Mouse (Mus musculus) embryonic facial prominence, embryonic 10.5 days (tissue): ENCODE results near the gene Sh2d7. TPM values are rescaled to one million over a fixed set of nuclear protein-coding genes. Genes with fewer than 3 reads are reported as not detected.

Source experiments
- DNase-seq: peaks from one replicate; pipeline ENCODE4 v3.0.0-alpha.2; 2017; ENCODE audit warnings: low spot score
- H3K27ac ChIP-seq: fragments of 300-500 bp; sonication (generic); replicated peaks from 2 replicates; pipeline ENCODE4 v1.5.1; 2016; ENCODE audit warnings: mild to moderate bottlenecking
- H3K27me3 ChIP-seq: fragments of 300-500 bp; sonication (generic); replicated peaks from 2 replicates; pipeline ENCODE4 v1.6.1; 2016; ENCODE audit warnings: low read depth, mild to moderate bottlenecking; ENCODE audit not compliant: poor library complexity, severe bottlenecking
- H3K36me3 ChIP-seq: fragments of 300-500 bp; sonication (generic); replicated peaks from 2 replicates; pipeline ENCODE4 v1.6.1; 2016; ENCODE audit warnings: mild to moderate bottlenecking, moderate library complexity
- H3K4me1 ChIP-seq: fragments of 300-500 bp; sonication (generic); 2 replicates; pipeline ENCODE4 v1.6.1; 2016
- H3K4me3 ChIP-seq: fragments of 300-500 bp; sonication (generic); 2 replicates; pipeline ENCODE4 v1.5.1; 2016; ENCODE audit warnings: mild to moderate bottlenecking, moderate library complexity
- H3K9me3 ChIP-seq: fragments of 300-500 bp; sonication (generic); 2 replicates; pipeline ENCODE4 v1.6.1; 2016; ENCODE audit warnings: mild to moderate bottlenecking
- WGBS: fragments of 180-500 bp; shearing (Covaris S2); methylation state at CpG from one replicate; pipeline ENCODE4 v1.1.7; 2016; 5-methylcytosine and 5-hydroxymethylcytosine counted together
- polyA plus RNA-seq: library from polyadenylated mRNA; unstranded; fragments of >200 nt; fragmentation: Nextera tagmentation; extraction: Ambion mirVana; gene quantifications from 2 replicates; pipeline ENCODE4 v1.2.1, GENCODE M21; 2016

Sh2d7 gene
- polyA plus RNA-seq = not detected in 2 replicates

GRCm38 (mm10) chr9:54538684-54539083 is at the start of gene Sh2d7:
Sh2d7 (plus strand) TSS chr9:54538984.
- no peaks in the 10 kb centered on the region for H3K9me3 ChIP-seq
- H3K27ac ChIP-seq = no peak within 1 kb of the TSS
- 93% methylated on average over 14 of the region's 14 CpGs for WGBS
- DNase-seq = no peak
- peaks cover 15% of the 10 kb centered on the region for H3K4me1 ChIP-seq
- H3K36me3 ChIP-seq = no peaks in the 10 kb centered on the region
- H3K27me3 ChIP-seq = no peaks in the 10 kb centered on the region
- H3K4me3 ChIP-seq = no peak within 1 kb of the TSS

DNA sequence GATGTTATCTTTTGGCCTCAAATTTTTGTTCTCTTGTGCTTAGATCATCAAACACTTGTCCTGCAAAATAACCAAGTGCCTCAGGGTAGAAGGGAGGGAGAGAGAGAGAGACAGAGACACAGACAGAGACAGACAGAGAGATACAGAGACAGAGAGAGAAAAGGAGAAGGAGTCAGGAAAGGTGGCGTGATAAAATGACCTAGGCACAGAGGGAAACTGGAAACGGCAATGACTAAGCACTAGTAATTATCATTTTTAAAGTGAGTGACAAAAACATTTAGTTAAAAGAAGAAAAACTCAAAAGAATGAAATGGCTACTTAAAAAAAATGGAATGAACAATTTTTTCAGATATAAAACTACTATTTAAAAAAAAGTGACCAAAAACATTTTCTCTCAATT is 49.2 kb upstream of the Sh2d7 start:
- 78% methylated on average over 2 of the region's 2 CpGs for WGBS
- Histone ChIP-seq H3K27ac (no peak overlapping the region), H3K4me3 (no peak overlapping the region), H3K9me3 (no peaks in the 10 kb centered on the region), H3K4me1 (no peaks in the 10 kb centered on the region), H3K27me3 (no peaks in the 10 kb centered on the region), H3K36me3 (no peaks in the 10 kb centered on the region)
- no peak for DNase-seq

DNA sequence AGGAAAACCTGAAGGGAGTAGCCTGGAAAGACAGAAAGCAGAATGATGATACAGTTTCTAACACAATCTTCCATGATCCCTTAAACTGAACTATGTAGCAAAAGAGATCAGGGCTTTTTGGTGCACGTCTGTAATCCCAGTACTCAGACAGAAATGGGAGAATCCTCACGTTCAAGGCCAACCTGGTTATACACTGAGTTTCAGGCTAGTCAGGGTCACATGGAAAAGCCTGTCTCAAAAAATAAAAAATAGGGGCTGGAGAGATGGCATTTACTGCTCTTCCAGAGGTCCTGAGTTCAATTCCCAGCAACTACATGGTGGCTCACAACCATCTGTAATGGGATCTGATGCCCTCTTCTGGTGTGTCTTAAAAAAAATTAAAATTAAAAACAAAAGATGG is 48.4 kb upstream of the Sh2d7 start:
- H3K36me3 ChIP-seq = no peaks in the 10 kb centered on the region
- H3K4me3 ChIP-seq = no peak overlapping the region
- no peaks in the 10 kb centered on the region for H3K9me3 ChIP-seq
- 88% methylated on average over 2 of the region's 2 CpGs for WGBS
- H3K27ac ChIP-seq = no peak overlapping the region
- H3K4me1 ChIP-seq = no peaks in the 10 kb centered on the region
- no peaks in the 10 kb centered on the region for H3K27me3 ChIP-seq
- no peak for DNase-seq

GRCm38 (mm10) chr9:54499291-54499690 is 39.5 kb upstream of the Sh2d7 start:
- Histone ChIP-seq H3K4me1 (peaks cover 22% of the 10 kb centered on the region), H3K27ac (no peak overlapping the region), H3K36me3 (no peaks in the 10 kb centered on the region), H3K27me3 (peaks cover 18% of the 10 kb centered on the region), H3K4me3 (no peak overlapping the region), H3K9me3 (no peaks in the 10 kb centered on the region)
- WGBS = 87% methylated on average over 6 of the region's 6 CpGs
- no peak for DNase-seq

GRCm38 (mm10) chr9:54499791-54500190 is 39.0 kb upstream of the Sh2d7 start:
- H3K36me3 ChIP-seq = no peaks in the 10 kb centered on the region
- H3K4me1 ChIP-seq = peaks cover 22% of the 10 kb centered on the region
- no peak for DNase-seq
- peaks cover 18% of the 10 kb centered on the region for H3K27me3 ChIP-seq
- no peak overlapping the region for H3K4me3 ChIP-seq
- WGBS = 87% methylated on average over 3 of the region's 3 CpGs
- no peak overlapping the region for H3K27ac ChIP-seq
- no peaks in the 10 kb centered on the region for H3K9me3 ChIP-seq

- WGBS = under 1% methylated on average over 43 of the region's 43 CpGs
- no peak for DNase-seq
Observed at GRCm38 (mm10) chr9:54500832-54501452, 37.8 kb upstream of the Sh2d7 start.

DNA sequence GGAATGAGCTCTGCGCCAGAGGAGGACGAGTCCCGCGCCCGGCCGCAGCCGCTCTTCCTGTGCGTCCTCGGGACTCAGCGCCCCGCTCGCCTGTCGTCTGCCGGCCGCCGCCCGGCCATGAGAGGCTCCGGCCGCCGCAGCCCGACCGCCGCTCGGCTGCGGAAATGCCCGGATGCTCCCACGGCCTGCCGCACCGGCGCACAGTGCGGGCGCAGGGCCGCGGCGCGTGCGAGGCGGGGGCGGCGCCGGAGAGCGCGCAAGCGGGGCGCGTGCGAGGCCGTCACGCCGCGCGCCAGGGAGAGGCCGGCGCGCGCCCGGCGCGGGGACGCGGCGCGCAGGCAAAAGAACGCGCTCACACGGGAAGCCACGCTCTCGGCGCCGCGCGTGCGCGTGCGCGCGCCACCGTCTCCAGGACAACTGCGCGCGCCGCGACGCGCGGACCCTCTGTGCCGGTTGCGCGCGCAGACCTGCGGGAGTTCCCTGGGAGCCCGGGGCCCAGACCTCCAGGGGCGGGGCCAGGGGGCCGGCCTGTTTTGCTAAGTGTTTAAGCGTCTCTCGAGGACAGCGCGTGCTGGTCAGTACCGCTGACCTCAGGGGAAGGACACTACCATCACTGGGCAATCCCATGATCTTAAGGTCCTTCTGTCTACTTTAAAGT is 37.2 kb upstream of the Sh2d7 start, which contains the start of gene Dmxl2:
TSS of gene Dmxl2 (minus strand) at position 174 of the 658 bp plus-strand sequence.
- WGBS = 5% methylated on average over 99 of the region's 99 CpGs
- Histone ChIP-seq H3K4me3 (peak within 1 kb of the TSS; percentile 89), H3K27ac (peak within 1 kb of the TSS; percentile 84)

More at GRCm38 (mm10) chr9:54500832-54501452, 37.8 kb upstream of the Sh2d7 start:
- peaks cover 22% of the 10 kb centered on the region for H3K4me1 ChIP-seq
- peak overlapping the region; percentile 89 for H3K4me3 ChIP-seq
- peak overlapping the region; percentile 84 for H3K27ac ChIP-seq
- H3K27me3 ChIP-seq = peaks cover 18% of the 10 kb centered on the region
- no peaks in the 10 kb centered on the region for H3K9me3 ChIP-seq
- H3K36me3 ChIP-seq = no peaks in the 10 kb centered on the region

DNA sequence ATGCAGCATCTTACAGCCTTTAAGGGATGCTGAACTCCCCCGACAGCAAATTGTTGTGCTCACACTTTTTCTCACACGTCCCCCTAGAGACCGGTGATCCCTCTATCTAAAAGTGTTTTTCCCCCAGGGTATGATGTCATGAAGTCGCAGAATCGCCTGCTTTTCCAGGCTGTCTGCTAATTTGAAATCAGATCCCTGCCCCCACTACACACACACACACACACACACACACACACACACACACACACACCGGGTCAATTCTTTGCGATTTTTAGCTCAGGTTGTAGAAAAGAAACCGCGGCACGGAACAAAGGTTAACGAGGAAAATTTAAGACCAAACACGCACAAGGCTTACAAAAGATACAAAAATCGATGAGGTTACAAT is 36.7 kb upstream of the Sh2d7 start:
- Histone ChIP-seq H3K4me1 (peaks cover 22% of the 10 kb centered on the region), H3K4me3 (peak overlapping the region; percentile 89), H3K9me3 (no peaks in the 10 kb centered on the region), H3K27me3 (peaks cover 18% of the 10 kb centered on the region), H3K36me3 (no peaks in the 10 kb centered on the region), H3K27ac (no peak overlapping the region)
- no peak for DNase-seq
- WGBS = 6% methylated on average over 13 of the region's 13 CpGs

More for the DNA sequence above, 37.2 kb upstream of the Sh2d7 start, which contains the start of gene Dmxl2:
- no peaks in the 10 kb centered on the region for H3K9me3 ChIP-seq
- DNase-seq = peak; percentile 91
- H3K36me3 ChIP-seq = no peaks in the 10 kb centered on the region
- peaks cover 22% of the 10 kb centered on the region for H3K4me1 ChIP-seq
- H3K27me3 ChIP-seq = peaks cover 18% of the 10 kb centered on the region

DNA sequence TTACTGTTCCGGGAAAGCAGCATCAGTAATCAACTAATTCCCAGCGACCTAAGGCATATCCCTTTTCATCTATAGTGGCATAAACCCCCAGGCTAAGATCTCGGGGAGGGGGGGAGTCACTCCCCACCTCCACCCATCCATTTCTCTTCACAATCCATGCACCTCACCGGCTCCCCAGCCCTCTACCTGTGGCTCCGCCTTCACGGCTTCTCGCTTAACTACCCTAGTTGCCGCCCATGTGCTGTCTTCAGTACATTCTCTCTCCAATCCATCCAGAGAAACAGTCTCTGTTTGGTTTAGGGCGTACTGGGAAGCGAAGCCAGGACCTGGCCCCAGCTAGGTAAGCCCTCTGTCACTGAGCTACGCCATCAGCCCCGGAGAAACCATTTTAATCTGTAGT is 35.9 kb upstream of the Sh2d7 start:
- peak overlapping the region; percentile 89 for H3K4me3 ChIP-seq
- DNase-seq = peak; percentile 19
- 7% methylated on average over 12 of the region's 12 CpGs for WGBS
- H3K4me1 ChIP-seq = peaks cover 22% of the 10 kb centered on the region
- peaks cover 18% of the 10 kb centered on the region for H3K27me3 ChIP-seq
- no peaks in the 10 kb centered on the region for H3K36me3 ChIP-seq
- no peaks in the 10 kb centered on the region for H3K9me3 ChIP-seq
- H3K27ac ChIP-seq = no peak overlapping the region

- H3K9me3 ChIP-seq = no peaks in the 10 kb centered on the region
- no peaks in the 10 kb centered on the region for H3K27me3 ChIP-seq
- no peak for DNase-seq
- no peaks in the 10 kb centered on the region for H3K4me1 ChIP-seq
- no peak overlapping the region for H3K4me3 ChIP-seq
- H3K27ac ChIP-seq = no peak overlapping the region
- 63% methylated on average over 2 of the region's 2 CpGs for WGBS
- no peaks in the 10 kb centered on the region for H3K36me3 ChIP-seq
Observed at GRCm38 (mm10) chr9:54515991-54516390, 22.8 kb upstream of the Sh2d7 start.

GRCm38 (mm10) chr9:54518921-54519320 is 19.9 kb upstream of the Sh2d7 start:
- H3K4me3 ChIP-seq = no peak overlapping the region
- H3K4me1 ChIP-seq = no peaks in the 10 kb centered on the region
- H3K27me3 ChIP-seq = no peaks in the 10 kb centered on the region
- H3K27ac ChIP-seq = no peak overlapping the region
- H3K36me3 ChIP-seq = no peaks in the 10 kb centered on the region
- no peaks in the 10 kb centered on the region for H3K9me3 ChIP-seq
- DNase-seq = no peak
- 68% methylated on average over 7 of the region's 7 CpGs for WGBS

DNA sequence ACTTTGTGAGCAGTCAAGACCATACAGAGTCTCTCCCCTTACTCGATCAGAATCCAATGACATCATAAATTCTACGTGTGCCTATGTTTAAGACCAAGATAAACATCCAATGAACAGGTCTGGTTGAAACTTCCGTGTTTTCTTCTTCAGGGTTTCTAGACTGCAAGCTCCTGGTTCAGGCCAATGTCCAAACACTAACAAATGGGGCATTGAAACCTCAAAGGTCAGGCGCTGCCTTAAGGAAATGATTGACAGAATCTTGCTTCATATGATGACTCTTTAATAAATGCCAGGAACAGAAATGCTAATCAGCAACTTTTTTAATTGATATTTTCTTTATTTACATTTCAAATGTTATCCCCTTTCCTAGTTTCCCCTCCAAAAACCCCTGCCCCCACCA is 18.5 kb upstream of the Sh2d7 start:
- H3K4me1 ChIP-seq = no peaks in the 10 kb centered on the region
- H3K27ac ChIP-seq = no peak overlapping the region
- whole genome bisulfite sequencing = 83% methylated on average over 4 of the region's 4 CpGs
- H3K36me3 ChIP-seq = no peaks in the 10 kb centered on the region
- no peaks in the 10 kb centered on the region for H3K9me3 ChIP-seq
- no peak for DNase-seq
- H3K27me3 ChIP-seq = no peaks in the 10 kb centered on the region
- no peak overlapping the region for H3K4me3 ChIP-seq

GRCm38 (mm10) chr9:54527694-54528093 is 11.1 kb upstream of the Sh2d7 start:
- Histone ChIP-seq H3K4me3 (no peak overlapping the region), H3K27ac (no peak overlapping the region), H3K4me1 (no peaks in the 10 kb centered on the region), H3K36me3 (no peaks in the 10 kb centered on the region), H3K27me3 (no peaks in the 10 kb centered on the region), H3K9me3 (no peaks in the 10 kb centered on the region)
- DNase-seq = no peak
- 78% methylated on average over 7 of the region's 7 CpGs for WGBS
